Mouse (Mus musculus) E14TG2a.4 (cell line): ENCODE results near the gene Cd5l.
"Not testable (repeated sequence)": the region's sequence is repeated elsewhere in the genome, so short reads cannot be mapped to it uniquely, and the experiment has no call there.

ENCODE experiments used
- CTCF ChIP-seq: conservative IDR thresholded peaks from 2 replicates; pipeline ENCODE4 v1.5.1; 2014; ENCODE audit warnings: low read length
- NANOG ChIP-seq: IDR thresholded peaks from 2 replicates; pipeline ENCODE4 v1.6.1; 2014; ENCODE audit warnings: borderline replicate concordance, low read length, mixed read lengths

- TF ChIP-seq CTCF, NANOG: not testable (repeated sequence)
Measured at GRCm38 (mm10) chr3:87379641-87380315, 22.1 kb downstream of the Cd5l start.
